Mouse (Mus musculus): ENCODE results near the gene Cygb. TPM values are rescaled to one million over a fixed set of nuclear protein-coding genes. Genes with fewer than 3 reads are reported as not detected.

Gene Cygb
- total RNA-seq, 1 experiment from 2014 or later: 0.58 TPM

DNA sequence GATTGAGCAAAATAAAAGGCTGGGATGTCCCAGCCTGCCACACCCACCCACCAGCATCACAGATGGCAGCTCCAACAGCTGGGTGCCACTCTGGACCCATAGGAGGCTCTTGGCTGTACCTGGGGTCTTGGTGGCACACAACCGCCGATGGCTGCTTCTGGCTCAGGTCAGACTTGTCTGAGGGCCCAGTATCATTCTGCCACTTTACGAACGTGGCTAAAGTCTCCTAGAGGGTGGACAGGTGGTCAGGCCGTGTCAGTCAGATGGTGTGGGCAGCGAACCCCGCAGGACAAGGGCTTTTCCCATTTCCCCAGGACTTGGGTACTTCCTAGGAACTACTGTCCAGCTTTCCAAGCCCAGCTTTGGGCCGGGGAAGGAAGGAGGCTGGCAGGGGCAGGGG, 52.9 kb downstream of the Cygb start:
- no peak for ATAC-seq (ENCODE audit: extremely low read depth, insufficient number of reproducible peaks, low FRiP score, poor library complexity, severe bottlenecking)

DNA sequence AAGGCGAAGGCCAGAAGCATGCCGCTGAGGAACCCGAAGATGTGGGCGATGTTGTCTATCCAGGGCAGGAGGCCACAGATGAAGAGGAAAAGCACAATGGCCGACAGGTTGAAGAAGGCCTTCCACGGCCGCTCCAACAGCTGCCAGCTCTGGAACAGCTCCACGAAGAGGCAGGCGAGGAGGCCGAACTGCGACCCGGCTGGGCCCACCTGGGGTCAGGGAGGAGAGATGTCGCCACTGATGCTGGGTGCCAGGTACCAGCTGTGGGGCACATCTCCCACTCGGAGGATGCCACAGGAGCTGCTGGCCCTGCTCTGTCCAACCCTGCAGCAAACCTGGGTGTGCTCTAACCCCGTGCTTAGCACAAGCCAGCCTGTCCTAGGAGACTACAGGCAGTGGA, 54.9 kb downstream of the Cygb start:
- no peak for ATAC-seq (ENCODE audit: extremely low read depth, insufficient number of reproducible peaks, low FRiP score, poor library complexity, severe bottlenecking)

DNA sequence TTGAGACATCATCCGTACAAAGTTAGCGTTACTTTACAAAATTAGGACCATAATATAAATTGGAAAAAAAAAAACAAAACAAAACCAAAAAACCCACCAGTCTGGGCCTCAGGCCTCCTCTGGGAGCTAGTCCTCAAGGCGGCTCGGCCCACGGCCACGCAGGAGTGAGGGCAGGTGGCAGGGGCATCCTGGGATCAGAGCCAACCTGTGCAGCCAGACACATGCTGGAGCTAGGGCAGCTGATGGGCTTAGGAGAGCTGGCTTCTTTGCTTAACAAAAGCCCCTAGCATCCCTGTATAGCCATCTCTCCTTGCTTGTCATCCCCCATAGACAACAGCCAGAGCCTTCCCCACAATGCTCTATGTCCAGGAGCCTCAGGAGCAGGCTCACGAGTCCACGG, 55.9 kb downstream of the Cygb start:
- no peak for ATAC-seq (ENCODE audit: extremely low read depth, insufficient number of reproducible peaks, low FRiP score, poor library complexity, severe bottlenecking)

DNA sequence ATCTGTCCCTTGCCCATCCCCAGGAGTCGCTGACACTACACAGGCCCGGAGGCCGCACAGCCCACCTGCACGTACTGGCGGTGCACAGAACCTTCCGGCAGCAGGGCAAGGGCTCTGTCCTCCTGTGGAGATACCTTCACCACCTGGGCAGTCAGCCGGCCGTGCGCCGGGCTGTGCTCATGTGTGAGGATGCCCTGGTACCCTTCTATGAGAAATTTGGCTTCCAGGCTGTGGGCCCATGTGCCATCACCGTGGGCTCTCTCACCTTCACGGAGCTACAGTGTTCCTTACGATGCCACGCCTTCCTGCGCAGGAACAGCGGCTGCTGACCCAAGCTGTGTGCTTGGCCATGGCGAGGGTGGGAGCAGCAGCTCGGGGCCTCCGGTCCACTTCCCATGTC, 57.3 kb downstream of the Cygb start:
- ATAC-seq (ENCODE audit: extremely low read depth, insufficient number of reproducible peaks, low FRiP score, poor library complexity, severe bottlenecking): no peak

Other genes starting within 250 kb of the Cygb start
- gene Rnf157, start 241.3 kb downstream of the Cygb start, total RNA-seq (2017): 16.0 and 17.0 TPM in 2 replicates
- gene Ubald2, start 220.2 kb downstream of the Cygb start, total RNA-seq (2017): 82.2 and 89.0 TPM in 2 replicates
- gene Qrich2, start 188.1 kb downstream of the Cygb start, total RNA-seq (2017): 0.25 TPM in 1 of 2 replicates, not detected in the other
- 38.2 and 47.6 TPM in 2 replicates for gene Prpsap1, start 160.1 kb downstream of the Cygb start, total RNA-seq (2017)
- not detected in 2 replicates for gene Sphk1, start 123.4 kb downstream of the Cygb start, total RNA-seq (2017)
- 47.6 and 47.9 TPM in 2 replicates for gene Ube2o, start 72.9 kb downstream of the Cygb start, total RNA-seq (2017)
- gene Aanat, start 67.9 kb downstream of the Cygb start, total RNA-seq (2017): not detected in 2 replicates
- 55.6 and 69.0 TPM in 2 replicates for gene Rhbdf2, start 27.3 kb downstream of the Cygb start, total RNA-seq (2017)
- gene Prcd, start 779 bp downstream of the Cygb start, total RNA-seq (2017): not detected in 2 replicates
- gene St6galnac1, start 121.2 kb upstream of the Cygb start, total RNA-seq (2017): 0.37 and 0.47 TPM in 2 replicates
- 0.74 TPM in 1 of 2 replicates, not detected in the other for gene Mxra7, start 173.7 kb upstream of the Cygb start, total RNA-seq (2017)
- gene Mettl23, start 189.0 kb upstream of the Cygb start, total RNA-seq (2017): 74.9 and 78.8 TPM in 2 replicates
- 66.5 and 70.1 TPM in 2 replicates for gene Jmjd6, start 189.1 kb upstream of the Cygb start, total RNA-seq (2017)
- gene Mfsd11, start 198.1 kb upstream of the Cygb start, total RNA-seq (2017): 9.8 and 21.6 TPM in 2 replicates
- 214 and 227 TPM in 2 replicates for gene Srsf2, start 198.8 kb upstream of the Cygb start, total RNA-seq (2017)

All from neutrophil, adult 5-6 weeks (primary cell).